Mouse (Mus musculus) stomach, embryonic 16.5 days (tissue): ENCODE measurements around the gene Atxn7l3. TPM values are rescaled to one million over a fixed set of nuclear protein-coding genes. Genes with fewer than 3 reads are reported as not detected.

ENCODE experiments used
- ATAC-seq: fragments of 200-750 bp; cut with Nextera tagmentation; 2 replicates; pipeline ENCODE4 v1.8.0; 2017; ENCODE audit warnings: moderate number of reproducible peaks, moderate TSS enrichment; ENCODE audit not compliant: insufficient read depth, low FRiP score
- H3K27ac ChIP-seq: fragments of 300-500 bp; sonication (generic); 2 replicates; pipeline ENCODE4 v1.5.1; 2014; ENCODE audit warnings: low read length
- H3K27me3 ChIP-seq: fragments of 300-500 bp; sonication (generic); 2 replicates; pipeline ENCODE4 v1.6.1; 2014; ENCODE audit warnings: low read length, control low read depth, mixed read lengths; ENCODE audit not compliant: control insufficient read depth, insufficient read depth
- H3K36me3 ChIP-seq: fragments of 300-500 bp; sonication (generic); 2 replicates; pipeline ENCODE4 v1.6.1; 2014; ENCODE audit warnings: low read length; ENCODE audit not compliant: control insufficient read depth, insufficient read depth
- H3K4me1 ChIP-seq: fragments of 300-500 bp; sonication (generic); 2 replicates; pipeline ENCODE4 v1.6.1; 2014; ENCODE audit warnings: low read length, control low read depth, mixed read lengths; ENCODE audit not compliant: control insufficient read depth, insufficient read depth
- H3K4me2 ChIP-seq: fragments of 300-500 bp; sonication (generic); 2 replicates; pipeline ENCODE4 v1.6.1; 2014; ENCODE audit warnings: low read depth, low read length, mixed read lengths
- H3K4me3 ChIP-seq: fragments of 300-500 bp; sonication (generic); replicated peaks from 2 replicates; pipeline ENCODE4 v1.5.1; 2014; ENCODE audit warnings: mild to moderate bottlenecking, low read length
- H3K9ac ChIP-seq: fragments of 300-500 bp; sonication (generic); 2 replicates; pipeline ENCODE4 v1.6.1; 2014; ENCODE audit warnings: low read length
- H3K9me3 ChIP-seq: fragments of 300-500 bp; sonication (generic); replicated peaks from 2 replicates; pipeline ENCODE4 v1.6.1; 2016; ENCODE audit warnings: low read length, control low read depth; ENCODE audit not compliant: control insufficient read depth
- WGBS: fragments of 180-500 bp; shearing (Covaris S2); extraction: QIAGEN DNeasy Blood & Tissue Kit; methylation state at CpG from one replicate; pipeline ENCODE4 v1.1.7; 2014; 5-methylcytosine and 5-hydroxymethylcytosine counted together
- polyA plus RNA-seq: library from polyadenylated mRNA; unstranded; fragments of >200 nt; fragmentation: Nextera tagmentation; extraction: Ambion mirVana; gene quantifications from 2 replicates; pipeline ENCODE4 v1.2.1, GENCODE M21; 2015

Gene Atxn7l3
- polyA plus RNA-seq, 1 experiment from 2014 or later: 12.2 TPM

GRCm38 (mm10) chr11:102334973-102335700 is 38.7 kb upstream of the Atxn7l3 start:
- Histone ChIP-seq H3K9ac (peak overlapping the region; percentile 33), H3K27ac (peak overlapping the region; percentile 33; the same call in 1 of the 2 replicates), H3K4me2 (no peak overlapping the region), H3K4me1 (no peaks in the 10 kb centered on the region), H3K36me3 (no peaks in the 10 kb centered on the region), H3K9me3 (no peaks in the 10 kb centered on the region), H3K4me3 (no peak overlapping the region), H3K27me3 (no peaks in the 10 kb centered on the region)
- ATAC-seq: no peak
- 24% methylated on average over 9 of the region's 9 CpGs for WGBS

- Histone ChIP-seq H3K4me2 (no peak overlapping the region), H3K4me1 (no peaks in the 10 kb centered on the region), H3K9me3 (no peaks in the 10 kb centered on the region), H3K27me3 (no peaks in the 10 kb centered on the region), H3K36me3 (no peaks in the 10 kb centered on the region), H3K9ac (no peak overlapping the region), H3K4me3 (no peak overlapping the region), H3K27ac (no peak overlapping the region)
- WGBS: 40% methylated on average over 4 of the region's 4 CpGs
- no peak for ATAC-seq
Measured at GRCm38 (mm10) chr11:102334010-102334409, 37.6 kb upstream of the Atxn7l3 start.

- Histone ChIP-seq H3K27me3 (no peaks in the 10 kb centered on the region), H3K4me1 (no peaks in the 10 kb centered on the region), H3K4me2 (no peak overlapping the region), H3K27ac (no peak overlapping the region), H3K36me3 (no peaks in the 10 kb centered on the region), H3K9ac (no peak overlapping the region), H3K4me3 (no peak overlapping the region), H3K9me3 (no peaks in the 10 kb centered on the region)
- ATAC-seq: no peak
Measured at GRCm38 (mm10) chr11:102333061-102333460, 36.6 kb upstream of the Atxn7l3 start.

GRCm38 (mm10) chr11:102331806-102332205 is 35.4 kb upstream of the Atxn7l3 start:
- WGBS: 40% methylated on average over 4 of the region's 4 CpGs
- no peaks in the 10 kb centered on the region for H3K9me3 ChIP-seq
- no peak for ATAC-seq

GRCm38 (mm10) chr11:102330039-102330438 is 33.6 kb upstream of the Atxn7l3 start:
- no peak overlapping the region for H3K4me2 ChIP-seq
- H3K27me3 ChIP-seq: no peaks in the 10 kb centered on the region
- H3K27ac ChIP-seq: no peak overlapping the region
- no peaks in the 10 kb centered on the region for H3K36me3 ChIP-seq
- no peak for ATAC-seq
- H3K4me3 ChIP-seq: no peak overlapping the region
- H3K9me3 ChIP-seq: no peaks in the 10 kb centered on the region
- WGBS: 76% methylated on average over 3 of the region's 3 CpGs
- H3K9ac ChIP-seq: no peak overlapping the region
- H3K4me1 ChIP-seq: no peaks in the 10 kb centered on the region

More at GRCm38 (mm10) chr11:102331806-102332205, 35.4 kb upstream of the Atxn7l3 start:
- Histone ChIP-seq H3K4me1 (no peaks in the 10 kb centered on the region), H3K27ac (no peak overlapping the region), H3K4me2 (no peak overlapping the region), H3K36me3 (no peaks in the 10 kb centered on the region), H3K4me3 (no peak overlapping the region), H3K9ac (no peak overlapping the region), H3K27me3 (no peaks in the 10 kb centered on the region)

GRCm38 (mm10) chr11:102329518-102329917 is 33.1 kb upstream of the Atxn7l3 start:
- no peaks in the 10 kb centered on the region for H3K4me1 ChIP-seq
- no peaks in the 10 kb centered on the region for H3K36me3 ChIP-seq
- H3K9me3 ChIP-seq: no peaks in the 10 kb centered on the region
- H3K27ac ChIP-seq: no peak overlapping the region
- H3K4me3 ChIP-seq: no peak overlapping the region
- no peak overlapping the region for H3K9ac ChIP-seq
- H3K27me3 ChIP-seq: no peaks in the 10 kb centered on the region
- no peak for ATAC-seq
- no peak overlapping the region for H3K4me2 ChIP-seq

GRCm38 (mm10) chr11:102327839-102328238 is 31.4 kb upstream of the Atxn7l3 start:
- Histone ChIP-seq H3K4me3 (no peak overlapping the region), H3K4me1 (no peaks in the 10 kb centered on the region), H3K9ac (no peak overlapping the region), H3K9me3 (no peaks in the 10 kb centered on the region), H3K36me3 (no peaks in the 10 kb centered on the region), H3K4me2 (no peak overlapping the region), H3K27me3 (no peaks in the 10 kb centered on the region), H3K27ac (no peak overlapping the region)
- ATAC-seq: no peak
- WGBS: 72% methylated on average over 7 of the region's 7 CpGs

- Histone ChIP-seq H3K27me3 (no peaks in the 10 kb centered on the region), H3K4me2 (no peak overlapping the region), H3K9me3 (no peaks in the 10 kb centered on the region), H3K4me1 (no peaks in the 10 kb centered on the region), H3K27ac (no peak overlapping the region), H3K9ac (no peak overlapping the region), H3K36me3 (no peaks in the 10 kb centered on the region), H3K4me3 (no peak overlapping the region)
- WGBS: 51% methylated on average over 5 of the region's 5 CpGs
- ATAC-seq: no peak
Measured at GRCm38 (mm10) chr11:102327250-102327649, 30.8 kb upstream of the Atxn7l3 start.

- Histone ChIP-seq H3K4me2 (no peak overlapping the region), H3K4me1 (peaks cover 9% of the 10 kb centered on the region), H3K27ac (no peak overlapping the region), H3K36me3 (no peaks in the 10 kb centered on the region), H3K9me3 (no peaks in the 10 kb centered on the region), H3K27me3 (no peaks in the 10 kb centered on the region), H3K9ac (no peak overlapping the region), H3K4me3 (no peak overlapping the region)
- no peak for ATAC-seq
- 69% methylated on average over 1 of the region's 1 CpGs for WGBS
Measured at GRCm38 (mm10) chr11:102323516-102323915, 27.1 kb upstream of the Atxn7l3 start.
